Mouse (Mus musculus): ENCODE measurements around the gene Stx2. TPM values are rescaled to one million over a fixed set of nuclear protein-coding genes. Genes with fewer than 3 reads are reported as not detected.

The Stx2 gene
- polyA plus RNA-seq (2017; shearing (Covaris generic)): 4.2 TPM

GRCm38 (mm10) chr5:129008412-129008826, at the start of gene Stx2:
Stx2 (minus strand) TSS chr5:129008574.

GRCm38 (mm10) chr5:129019497-129020299, 11.3 kb upstream of the Stx2 start, which contains the start of gene Ran:
Ran (plus strand) TSS chr5:129020069.

GRCm38 (mm10) chr5:128953278-128954070, 54.9 kb downstream of the Stx2 start, which contains the start of gene Rimbp2:
Rimbp2 (minus strand) TSS chr5:128953486.

Other genes starting within 250 kb of the Stx2 start
- not detected for gene Rimbp2, start 55.1 kb downstream of the Stx2 start, polyA plus RNA-seq (2017; shearing (Covaris generic))
- gene Ran, start 11.5 kb upstream of the Stx2 start, polyA plus RNA-seq (2017; shearing (Covaris generic)): 195 TPM
- 1.5 TPM for gene Adgrd1, start 88.2 kb upstream of the Stx2 start, polyA plus RNA-seq (2017; shearing (Covaris generic))

Data from inflammation-experienced regulatory T-cells, adult 16 weeks (primary cell).